Mouse (Mus musculus) splenic B cell, adult 2 months (primary cell): ENCODE data around the gene Hdhd5.

Experiments
- DNase-seq: peaks from one replicate; pipeline ENCODE4 v3.0.0-alpha.2; 2011; ENCODE audit warnings: low read depth, low spot score
- H3K27me3 ChIP-seq: 2 replicates; pipeline ENCODE4 v1.6.1; 2012; ENCODE audit warnings: mild to moderate bottlenecking, low read length, moderate library complexity, mixed read lengths; ENCODE audit not compliant: control insufficient read depth, poor library complexity, insufficient read depth, severe bottlenecking
- H3K36me3 ChIP-seq: 2 replicates; pipeline ENCODE4 v1.6.1; 2012; ENCODE audit warnings: mild to moderate bottlenecking, low read length, moderate library complexity, mixed read lengths; ENCODE audit not compliant: control insufficient read depth, poor library complexity, insufficient read depth, severe bottlenecking

Gene Hdhd5

GRCm38 (mm10) chr6:120546973-120547372 is 15.9 kb upstream of the Hdhd5 start:
- H3K36me3 ChIP-seq = no peaks in the 10 kb centered on the region
- DNase-seq = peak; percentile 54

DNA sequence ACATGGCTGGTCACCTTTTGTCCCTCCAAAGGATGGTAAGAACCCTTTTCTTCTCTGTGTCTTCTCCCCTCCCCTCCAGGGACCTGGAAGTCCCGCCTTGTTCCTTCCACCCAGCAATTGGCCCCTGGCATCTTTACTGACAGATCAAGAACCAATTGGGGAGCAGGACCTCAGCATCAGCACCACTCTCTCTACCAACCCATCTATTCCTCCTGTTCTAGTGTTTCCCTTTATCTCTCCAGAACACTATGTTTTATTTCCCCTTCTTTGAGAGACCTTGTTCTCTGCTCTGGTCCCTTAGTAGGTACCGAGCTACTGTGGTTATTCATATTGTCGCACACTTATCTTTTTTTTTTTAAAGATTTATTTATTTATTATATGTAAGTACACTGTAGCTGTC is 15.2 kb upstream of the Hdhd5 start:
- DNase-seq = no peak
- no peaks in the 10 kb centered on the region for H3K36me3 ChIP-seq
- H3K27me3 ChIP-seq = no peaks in the 10 kb centered on the region

More at GRCm38 (mm10) chr6:120546973-120547372, 15.9 kb upstream of the Hdhd5 start:
- no peaks in the 10 kb centered on the region for H3K27me3 ChIP-seq

DNA sequence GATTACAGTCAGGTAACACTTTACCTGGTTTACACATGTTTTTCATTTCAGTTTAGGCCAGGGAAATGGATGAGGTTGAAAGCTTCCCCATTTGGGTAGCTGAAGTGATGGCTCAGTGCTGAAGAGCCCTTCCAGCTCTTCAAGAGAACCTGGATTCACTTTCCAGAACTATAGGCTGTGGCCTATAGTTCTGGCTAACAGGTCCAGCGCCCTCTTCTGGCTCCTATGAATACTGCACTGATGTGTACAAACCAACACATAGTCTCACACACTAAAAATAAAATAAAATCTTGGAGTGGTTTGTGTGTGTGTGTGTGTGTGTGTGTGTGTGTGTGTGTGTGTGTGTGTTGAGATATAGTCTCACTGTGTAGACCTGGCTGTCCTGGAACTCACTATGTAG is 10.9 kb upstream of the Hdhd5 start:
- peak; percentile 45 for DNase-seq
- H3K27me3 ChIP-seq = no peaks in the 10 kb centered on the region
- H3K36me3 ChIP-seq = no peaks in the 10 kb centered on the region

GRCm38 (mm10) chr6:120541386-120541785 is 10.3 kb upstream of the Hdhd5 start:
- no peaks in the 10 kb centered on the region for H3K27me3 ChIP-seq
- DNase-seq = no peak
- no peaks in the 10 kb centered on the region for H3K36me3 ChIP-seq

- Histone ChIP-seq H3K36me3 (no peaks in the 10 kb centered on the region), H3K27me3 (no peaks in the 10 kb centered on the region)
- DNase-seq = no peak
Observed at GRCm38 (mm10) chr6:120539781-120540231, 8.7 kb upstream of the Hdhd5 start.

- no peaks in the 10 kb centered on the region for H3K27me3 ChIP-seq
- no peaks in the 10 kb centered on the region for H3K36me3 ChIP-seq
- DNase-seq = peak; percentile 89
Observed at GRCm38 (mm10) chr6:120539132-120539759, 8.1 kb upstream of the Hdhd5 start.

GRCm38 (mm10) chr6:120536337-120536736 is 5.2 kb upstream of the Hdhd5 start:
- Histone ChIP-seq H3K27me3 (no peaks in the 10 kb centered on the region), H3K36me3 (no peaks in the 10 kb centered on the region)
- no peak for DNase-seq

DNA sequence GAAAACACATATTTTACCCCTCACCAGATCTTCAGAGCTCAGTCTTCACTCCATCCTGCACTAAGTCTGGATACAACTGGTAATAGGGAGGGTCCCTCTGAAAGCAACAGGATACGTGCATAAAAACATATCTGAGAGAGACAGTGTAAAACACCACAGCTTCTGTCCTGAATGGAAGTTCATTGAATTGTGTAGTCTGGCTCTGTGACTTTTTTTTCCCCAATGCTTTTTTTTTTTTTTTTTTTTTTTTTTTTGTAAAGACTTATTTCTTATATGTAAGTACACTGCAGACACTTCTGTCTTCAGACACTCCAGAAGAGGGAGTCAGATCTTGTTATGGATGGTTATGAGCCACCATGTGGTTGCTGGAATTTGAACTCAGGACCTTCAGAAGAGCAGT is 1.5 kb upstream of the Hdhd5 start:
- no peaks in the 10 kb centered on the region for H3K27me3 ChIP-seq
- no peaks in the 10 kb centered on the region for H3K36me3 ChIP-seq
- DNase-seq = no peak

DNA sequence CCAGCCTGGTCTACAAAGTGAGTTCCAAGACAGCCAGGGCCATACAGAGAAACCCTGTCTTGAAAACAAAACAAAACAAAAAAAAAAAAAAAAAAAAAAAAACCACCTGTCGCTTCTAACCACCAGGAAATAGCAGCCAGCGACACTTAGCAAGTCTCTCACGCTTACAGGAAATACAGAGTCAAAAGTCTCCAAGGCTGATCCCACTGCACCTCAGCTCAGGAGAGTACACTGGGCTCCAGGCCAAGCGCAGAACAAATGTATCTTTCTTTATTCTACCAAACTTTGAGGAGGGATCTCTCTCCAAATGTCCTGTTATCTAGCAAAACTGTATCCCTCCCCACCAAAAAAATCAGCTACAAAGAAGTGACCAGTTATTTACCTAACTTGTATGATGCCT is 2.0 kb downstream of the Hdhd5 start:
- DNase-seq = no peak
- Histone ChIP-seq H3K36me3 (no peaks in the 10 kb centered on the region), H3K27me3 (no peaks in the 10 kb centered on the region)

DNA sequence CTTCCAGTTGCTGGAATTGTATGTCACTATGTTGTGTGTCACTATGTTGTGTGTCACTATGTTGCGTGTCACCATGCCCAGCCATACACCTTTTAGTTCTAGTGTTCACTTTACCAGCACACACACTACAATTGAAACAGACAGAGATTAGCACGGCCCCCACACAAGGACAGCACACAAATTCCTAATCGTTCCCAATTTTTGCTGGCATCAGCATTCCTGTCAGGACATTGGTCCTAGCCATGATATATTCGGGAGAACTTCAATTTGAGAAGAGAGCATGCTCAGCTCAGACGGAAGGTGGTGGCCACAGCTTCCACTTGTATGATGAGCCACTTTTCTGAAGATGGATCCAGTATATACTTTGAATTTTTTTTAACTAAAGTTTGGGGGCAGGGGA is 6.3 kb downstream of the Hdhd5 start:
- Histone ChIP-seq H3K36me3 (no peaks in the 10 kb centered on the region), H3K27me3 (no peaks in the 10 kb centered on the region)
- no peak for DNase-seq

DNA sequence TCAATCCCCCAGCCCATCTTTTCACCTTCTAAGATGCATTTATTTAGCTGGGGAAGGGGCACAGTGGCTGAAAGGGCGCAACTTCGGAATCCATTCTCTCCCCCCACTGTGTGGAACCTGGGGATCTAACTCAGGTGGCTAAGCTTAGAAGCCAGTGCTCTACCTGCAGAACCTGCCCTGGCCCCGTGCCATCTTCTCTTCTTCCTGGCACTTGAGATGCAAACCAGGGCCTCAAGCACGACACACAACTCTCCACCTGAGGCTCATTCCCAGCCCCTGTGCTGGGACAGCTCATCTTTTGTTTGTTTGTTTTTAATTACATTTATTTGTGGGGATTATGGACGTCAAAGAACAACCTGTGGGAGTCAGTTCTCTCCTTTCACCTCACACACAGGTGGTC is 11.5 kb downstream of the Hdhd5 start:
- no peak for DNase-seq
- H3K27me3 ChIP-seq = no peaks in the 10 kb centered on the region
- no peaks in the 10 kb centered on the region for H3K36me3 ChIP-seq

DNA sequence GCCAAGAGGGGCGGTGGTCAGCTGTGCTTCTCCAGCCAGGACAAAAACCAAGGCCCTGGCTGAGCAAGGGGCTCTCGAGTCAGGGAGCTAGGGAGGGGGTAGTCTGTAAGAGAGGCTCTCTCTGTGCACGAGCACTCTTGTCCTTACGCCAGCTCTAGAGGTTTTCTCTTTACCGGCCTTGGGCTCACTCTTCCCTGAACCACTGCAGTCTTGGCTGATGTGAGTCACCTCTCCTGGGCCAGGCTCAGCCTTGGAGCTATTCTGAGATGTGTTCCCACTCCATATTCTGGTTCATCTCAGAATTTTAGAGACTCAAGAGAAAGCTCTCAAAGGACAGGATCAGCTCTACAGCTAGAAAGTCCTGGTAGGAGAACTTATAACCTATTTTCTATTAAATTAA is 13.8 kb downstream of the Hdhd5 start:
- H3K27me3 ChIP-seq = no peaks in the 10 kb centered on the region
- no peak for DNase-seq
- peaks cover 6% of the 10 kb centered on the region for H3K36me3 ChIP-seq

DNA sequence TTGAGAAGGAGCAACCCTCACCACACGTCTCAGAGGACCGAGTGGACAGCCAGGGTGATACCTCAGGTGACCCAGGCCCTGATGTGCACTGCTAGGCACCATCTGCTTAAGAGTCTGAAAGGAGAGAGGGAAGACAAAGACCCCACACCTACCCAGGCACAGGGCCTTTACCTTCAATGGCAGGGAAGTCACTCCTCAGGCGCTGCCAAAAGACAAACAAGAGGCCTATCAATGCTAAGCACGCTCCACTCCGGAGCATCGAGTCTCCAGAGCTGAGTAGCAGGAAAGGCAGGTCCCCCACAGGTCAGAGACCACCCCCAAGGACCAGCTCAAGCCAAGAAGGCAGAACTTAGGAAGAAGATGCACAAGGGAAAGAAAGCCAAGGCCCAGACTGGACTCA is 14.2 kb downstream of the Hdhd5 start:
- Histone ChIP-seq H3K36me3 (peaks cover 6% of the 10 kb centered on the region), H3K27me3 (no peaks in the 10 kb centered on the region)
- no peak for DNase-seq

DNA sequence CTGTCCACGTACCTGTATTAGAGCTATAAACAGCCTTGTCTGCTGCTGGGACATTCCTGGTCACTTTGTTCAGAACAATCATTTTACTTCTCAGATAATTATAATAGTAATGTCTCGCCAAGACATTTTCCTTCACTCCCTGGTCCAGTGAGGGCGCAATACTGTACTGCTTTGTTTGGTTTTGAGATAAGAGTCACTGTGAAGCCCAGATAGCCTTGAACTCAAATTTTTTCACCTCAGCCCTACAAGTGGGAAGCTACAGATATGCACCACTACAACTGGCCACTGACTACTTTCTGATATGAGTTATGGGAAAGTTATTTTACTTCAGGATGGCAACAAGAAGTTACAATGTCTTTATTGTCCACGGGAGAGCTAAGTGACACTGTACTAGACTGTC is 14.7 kb downstream of the Hdhd5 start:
- Histone ChIP-seq H3K36me3 (peaks cover 6% of the 10 kb centered on the region), H3K27me3 (no peaks in the 10 kb centered on the region)
- DNase-seq = no peak

- DNase-seq = no peak
- no peaks in the 10 kb centered on the region for H3K27me3 ChIP-seq
Observed at GRCm38 (mm10) chr6:120511212-120511611, 19.9 kb downstream of the Hdhd5 start.

DNA sequence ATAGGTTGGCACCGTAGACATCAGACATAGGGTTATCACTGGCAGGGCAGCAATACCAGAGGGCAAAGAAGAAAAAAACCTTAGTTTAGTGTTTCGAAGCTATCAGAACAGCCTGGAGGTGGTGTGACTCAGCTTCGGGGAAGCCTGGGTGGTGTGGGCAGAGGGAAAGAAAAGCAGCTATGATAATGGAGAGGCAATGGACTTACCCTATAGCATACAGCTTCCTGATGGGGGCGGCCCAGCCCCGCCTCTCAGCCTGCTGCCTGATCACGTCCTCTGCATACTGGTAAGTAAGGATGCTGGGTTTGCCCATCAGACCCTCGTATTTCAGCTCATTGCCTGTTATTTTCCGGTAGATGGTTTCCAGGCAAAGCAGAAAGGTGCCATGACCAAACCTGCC is 20.7 kb downstream of the Hdhd5 start:
- no peak for DNase-seq
- H3K27me3 ChIP-seq = no peaks in the 10 kb centered on the region

More at GRCm38 (mm10) chr6:120511212-120511611, 19.9 kb downstream of the Hdhd5 start:
- H3K36me3 ChIP-seq = peaks cover 8% of the 10 kb centered on the region

More for the DNA sequence above, 20.7 kb downstream of the Hdhd5 start:
- H3K36me3 ChIP-seq = peaks cover 8% of the 10 kb centered on the region
